In genomic region chr2:13523540-13524456, GRCm38 (mm10) we compare ENCODE assay signal across 8 mouse cellular contexts. TPM values are rescaled to one million over a fixed set of nuclear protein-coding genes. Genes with fewer than 3 reads are reported as not detected.
DNase-seq lines count a peak whose midpoint lies in the region; ATAC-seq and TF ChIP-seq lines count a peak whose summit lies in the region.

No protein-coding gene starts in this region.

- no peak for TF ChIP-seq POLR2A in lung, adult 2 months (IDR thresholded peaks at IDR 0.05; ENCODE audit: borderline replicate concordance, extremely low read depth, low read depth, low read length)

- intact Hi-C loops in heart, postnatal 14 days (cut with DNase I) = no loop called here
- intact Hi-C loops in gastrocnemius, postnatal 36 days (cut with DNase I) = no loop called here

- no peak overlapping the region for H3K4me3 ChIP-seq in lung, postnatal 0 days (ENCODE audit: low read depth, low read length)
- H3K4me3 ChIP-seq in lung, adult 2 months (replicated peaks; ENCODE audit: extremely low read depth, low read depth, low read length) = no peak overlapping the region
- no peak overlapping the region for H3K4me3 ChIP-seq in forebrain, embryonic 15.5 days

- H3K4me2 ChIP-seq in lung, postnatal 0 days (replicated peaks; ENCODE audit: low read depth, low read length) = no peak overlapping the region
- no peak overlapping the region for H3K4me2 ChIP-seq in forebrain, embryonic 15.5 days (replicated peaks)

- H3K36me3 ChIP-seq in lung, postnatal 0 days (ENCODE audit: insufficient read depth, low read length) = no peaks in the 10 kb centered on the region
- H3K36me3 ChIP-seq in forebrain, embryonic 15.5 days = peaks cover 3% of the 10 kb centered on the region; the same call in 1 of the 2 replicates

- H3K27ac ChIP-seq in lung, postnatal 0 days (ENCODE audit: low read length) = peak overlapping the region; percentile 11
- peak overlapping the region; percentile 31; the same call in 1 of the 2 replicates for H3K27ac ChIP-seq in forebrain, embryonic 15.5 days (replicated peaks)

- H3K9ac ChIP-seq in lung, postnatal 0 days (replicated peaks; ENCODE audit: low read depth) = no peak overlapping the region
- no peak overlapping the region for H3K9ac ChIP-seq in forebrain, embryonic 15.5 days (replicated peaks)

- H3K9me3 ChIP-seq in lung, postnatal 0 days (ENCODE audit: low read length) = no peaks in the 10 kb centered on the region
- H3K9me3 ChIP-seq in forebrain, embryonic 15.5 days = no peaks in the 10 kb centered on the region

- DNase-seq in lung, postnatal 0 days (ENCODE audit: low spot score) = no peak
- DNase-seq in lung, adult 2 months = no peak
- DNase-seq in layer of hippocampus, adult 9-10 months (ENCODE audit: low spot score) = peak; percentile 47
- DNase-seq in retina, postnatal 1 day = peak; percentile 53
- no peak for DNase-seq in heart, postnatal 14 days
- no peak for DNase-seq in gastrocnemius, postnatal 36 days
- no peak for DNase-seq in heart, adult 18-20 months

- no peak for TF ChIP-seq CTCF in lung, postnatal 0 days (IDR thresholded peaks at IDR 0.05)
- no peak for TF ChIP-seq CTCF in lung, adult 2 months (IDR thresholded peaks at IDR 0.05; ENCODE audit: insufficient read depth, low read length)

- peak; percentile 71 for TF ChIP-seq EP300 in lung, postnatal 0 days (IDR thresholded peaks at IDR 0.05)

- no peaks in the 10 kb centered on the region; the same call in 1 of the 2 replicates for H3K4me1 ChIP-seq in lung, postnatal 0 days (ENCODE audit: insufficient read depth, low read depth, low read length)
- H3K4me1 ChIP-seq in lung, adult 2 months (ENCODE audit: control insufficient read depth, insufficient read depth, low read length) = peaks cover 5% of the 10 kb centered on the region
- H3K4me1 ChIP-seq in forebrain, embryonic 15.5 days = peaks cover 9% of the 10 kb centered on the region; the same call in 1 of the 2 replicates

- ATAC-seq in lung, postnatal 0 days = peak; percentile 63
- peak; percentile 91 for ATAC-seq in forebrain, embryonic 15.5 days (replicated peaks)

- 36% methylated on average over 8 of the region's 8 CpGs for WGBS in lung, postnatal 0 days
- WGBS in lung, adult 2 months = 46% methylated on average over 8 of the region's 8 CpGs
- 67% methylated on average over 8 of the region's 8 CpGs for WGBS in forebrain, embryonic 15.5 days

- H3K27me3 ChIP-seq in lung, postnatal 0 days (replicated peaks; ENCODE audit: insufficient read depth, low read length) = no peaks in the 10 kb centered on the region
- H3K27me3 ChIP-seq in forebrain, embryonic 15.5 days = no peaks in the 10 kb centered on the region

RNA-seq across cellular contexts. Expression of gene Trdmt1, which starts 20.7 kb away (rescaled TPM):
- polyA plus RNA-seq in lung, postnatal 0 days (2015; fragmentation: Nextera tagmentation; extraction: Ambion mirVana) = 9.8 and 10.1 TPM in 2 replicates
- polyA plus RNA-seq in lung, adult 2 months (2012; rRNA removed) = 2.2 and 4.2 TPM in 2 replicates
- 7.5 and 8.7 TPM in 2 replicates for polyA plus RNA-seq in forebrain, embryonic 15.5 days (2015; fragmentation: Nextera tagmentation; extraction: Ambion mirVana)
- 1 to 10 TPM; 6.6 to 9.1 TPM for total RNA-seq in heart, postnatal 14 days (2021)
- 1 to 10 TPM; 3.4 to 4.3 TPM for total RNA-seq in gastrocnemius, postnatal 36 days (2021)
- 1 to 10 TPM; 5.2 to 6.7 TPM for total RNA-seq in heart, adult 18-20 months (2021)

RNA-seq across cellular contexts. Expression of gene Cubn, which starts 32.2 kb away (rescaled TPM):
- 0.24 and 0.32 TPM in 2 replicates for polyA plus RNA-seq in lung, postnatal 0 days (2015; fragmentation: Nextera tagmentation; extraction: Ambion mirVana)
- 0.11 and 0.17 TPM in 2 replicates for polyA plus RNA-seq in lung, adult 2 months (2012; rRNA removed)
- polyA plus RNA-seq in forebrain, embryonic 15.5 days (2015; fragmentation: Nextera tagmentation; extraction: Ambion mirVana) = 0.09 and 0.19 TPM in 2 replicates
- 1 to 10 TPM; 1.2 TPM for total RNA-seq in heart, postnatal 14 days (2021)
- under 1 TPM; 0.05 to 0.08 TPM for total RNA-seq in gastrocnemius, postnatal 36 days (2021)
- 1 to 10 TPM in 1 of 2 experiments, under 1 TPM in 1; 0.87 to 1.2 TPM for total RNA-seq in heart, adult 18-20 months (2021)

RNA-seq across cellular contexts. Expression of gene Vim, which starts 49.9 kb away (rescaled TPM):
- 1,068 and 1,145 TPM in 2 replicates for polyA plus RNA-seq in lung, postnatal 0 days (2015; fragmentation: Nextera tagmentation; extraction: Ambion mirVana)
- polyA plus RNA-seq in lung, adult 2 months (2012; rRNA removed) = 1,792 and 2,353 TPM in 2 replicates
- polyA plus RNA-seq in forebrain, embryonic 15.5 days (2015; fragmentation: Nextera tagmentation; extraction: Ambion mirVana) = 554 and 555 TPM in 2 replicates
- total RNA-seq in heart, postnatal 14 days (2021) = 100 to 1,000 TPM; 554 to 575 TPM
- total RNA-seq in gastrocnemius, postnatal 36 days (2021) = 100 to 1,000 TPM; 118 to 161 TPM
- 100 to 1,000 TPM; 296 to 301 TPM for total RNA-seq in heart, adult 18-20 months (2021)

Comparison
In these comparisons a context has a peak if more than half of its experiments do, and no peak if none do; other contexts are left out.
1. DNase-seq: peak in layer of hippocampus, adult 9-10 months (single experiment) and retina, postnatal 1 day (single experiment); none in lung, postnatal 0 days (single experiment), lung, adult 2 months (single experiment), heart, postnatal 14 days (0 of 2), gastrocnemius, postnatal 36 days (0 of 2) and heart, adult 18-20 months (0 of 2).